Mouse (Mus musculus): ENCODE measurements around the gene Fcgr3.

GRCm38 (mm10) chr1:171037861-171038721 lies 26.6 kb downstream of the Fcgr3 start:
- no peak for TF ChIP-seq CTCF (IDR thresholded peaks at IDR 0.05)
- TF ChIP-seq EP300 (IDR thresholded peaks at IDR 0.05; ENCODE audit: insufficient read depth, low read depth, low read length) = peak; percentile 88
- TF ChIP-seq POLR2A (IDR thresholded peaks at IDR 0.05; ENCODE audit: insufficient read depth, low read depth, low read length) = no peak
